Mouse (Mus musculus) kidney, postnatal 0 days (tissue): ENCODE measurements at regions not wholly inside any gene's neighbourhood (a gene's known extent, or its start where the extent isn't known, plus 50 kb on each side); places are given as distances from the start of the nearest gene placed in this dataset.
A peak's percentile ranks its signal among the peaks of the same experiment; 100 is the strongest.

Experiments
- ATAC-seq: fragments of 200-750 bp; cut with Nextera tagmentation; replicated peaks from 2 replicates; pipeline ENCODE4 v1.8.0; 2017; ENCODE audit warnings: low read depth, moderate number of reproducible peaks, moderate TSS enrichment, moderate library complexity; ENCODE audit not compliant: low FRiP score
- DNase-seq: peaks from one replicate; pipeline ENCODE4 v3.0.0-alpha.2; 2016; ENCODE audit warnings: low spot score
- H3K27ac ChIP-seq: fragments of 300-500 bp; sonication (generic); 2 replicates; pipeline ENCODE4 v1.5.1; 2014; ENCODE audit warnings: mild to moderate bottlenecking
- H3K27me3 ChIP-seq: fragments of 300-500 bp; sonication (generic); 2 replicates; pipeline ENCODE4 v1.6.1; 2014; ENCODE audit warnings: low read length, mixed read lengths; ENCODE audit not compliant: insufficient read depth
- H3K36me3 ChIP-seq: fragments of 300-500 bp; sonication (generic); 2 replicates; pipeline ENCODE4 v1.6.1; 2014; ENCODE audit warnings: low read length, mixed read lengths; ENCODE audit not compliant: insufficient read depth
- H3K4me1 ChIP-seq: fragments of 300-500 bp; sonication (generic); replicated peaks from 2 replicates; pipeline ENCODE4 v1.6.1; 2014; ENCODE audit warnings: antibody characterized with exemption, low read length, mixed read lengths; ENCODE audit not compliant: insufficient read depth
- H3K4me2 ChIP-seq: fragments of 300-500 bp; sonication (generic); 2 replicates; pipeline ENCODE4 v1.6.1; 2014; ENCODE audit warnings: mild to moderate bottlenecking, low read length, moderate library complexity, mixed read lengths
- H3K4me3 ChIP-seq: fragments of 300-500 bp; sonication (generic); replicated peaks from 2 replicates; pipeline ENCODE4 v1.5.1; 2014; ENCODE audit warnings: low read depth, low read length
- H3K9ac ChIP-seq: fragments of 300-500 bp; sonication (generic); 2 replicates; pipeline ENCODE4 v1.6.1; 2014; ENCODE audit warnings: low read depth, low read length
- H3K9me3 ChIP-seq: fragments of 300-500 bp; sonication (generic); replicated peaks from 2 replicates; pipeline ENCODE4 v1.6.1; 2016; ENCODE audit warnings: low read length, inconsistent platforms, mixed read lengths
- CTCF ChIP-seq: IDR thresholded peaks from 2 replicates; pipeline ENCODE4 v1.5.1; 2016; ENCODE audit warnings: antibody characterized with exemption, low read depth, mild to moderate bottlenecking, moderate library complexity
- WGBS: fragments of 180-500 bp; shearing (Covaris S2); extraction: QIAGEN DNeasy Blood & Tissue Kit; methylation state at CpG from one replicate; pipeline ENCODE4 v1.1.7; 2014; 5-methylcytosine and 5-hydroxymethylcytosine counted together

DNA sequence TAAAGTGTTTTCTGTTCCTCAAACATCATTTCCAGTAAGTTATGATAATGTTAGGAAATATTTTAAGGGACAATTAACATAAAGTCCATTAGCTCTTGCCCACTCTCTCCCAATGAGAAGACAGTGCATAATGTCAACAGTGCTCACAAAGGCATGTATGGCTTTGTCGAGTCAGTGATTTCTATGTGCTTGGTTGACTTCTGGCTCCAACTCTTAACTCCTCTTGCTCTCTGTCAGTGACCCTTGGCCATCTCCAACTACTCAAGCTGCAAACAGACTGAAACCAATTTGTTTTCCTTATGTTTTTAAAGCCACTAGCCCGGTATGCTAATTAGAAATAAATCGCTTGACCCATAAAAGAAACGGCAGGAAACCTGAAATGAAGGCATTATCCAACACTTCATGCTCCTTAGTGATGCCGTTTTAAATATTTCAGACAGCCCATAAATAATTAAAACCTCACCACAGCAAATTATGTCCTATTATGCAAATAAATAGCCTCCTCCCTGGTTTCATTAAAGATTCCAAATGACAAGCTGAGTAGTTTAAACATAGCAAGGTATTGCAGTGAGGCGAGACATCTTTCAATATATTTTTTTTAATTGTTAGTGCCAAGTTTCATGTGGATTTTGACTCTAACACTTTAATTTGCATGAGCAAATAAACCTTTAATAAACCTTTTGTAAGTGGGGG lies 1864.6 kb upstream of the Tenm3 start:
- no peak for TF ChIP-seq CTCF
- no peak; the same call in 1 of the 2 replicates for ATAC-seq
- Histone ChIP-seq H3K27me3 (no peaks in the 10 kb centered on the region), H3K27ac (no peak overlapping the region), H3K4me1 (no peaks in the 10 kb centered on the region), H3K4me2 (peak overlapping the region; percentile 27; the same call in 1 of the 2 replicates), H3K9ac (no peak overlapping the region), H3K36me3 (no peaks in the 10 kb centered on the region), H3K9me3 (no peaks in the 10 kb centered on the region), H3K4me3 (no peak overlapping the region)
- DNase-seq, result peak; percentile 68
- WGBS, result 19% methylated on average over 6 of the region's 6 CpGs

DNA sequence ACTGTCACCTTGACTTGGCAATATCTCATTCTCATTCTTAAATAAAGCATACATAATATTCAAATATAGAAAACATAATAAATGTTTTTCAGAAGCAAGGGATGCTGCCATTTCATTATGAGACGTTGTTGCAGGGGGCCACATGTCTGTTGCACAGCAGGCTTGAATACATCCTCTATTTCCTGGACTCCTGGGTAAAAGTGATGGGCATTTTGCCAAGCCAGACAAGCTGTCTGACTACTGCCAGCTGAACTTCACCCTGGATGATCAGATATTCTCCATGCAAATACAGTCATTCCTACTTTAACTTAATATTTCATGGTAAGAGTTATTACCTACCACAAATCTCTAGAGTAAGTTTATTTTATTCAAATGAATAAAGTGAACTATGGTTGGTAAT lies 1860.5 kb upstream of the Tenm3 start:
- Histone ChIP-seq H3K4me3 (no peak overlapping the region), H3K4me1 (no peaks in the 10 kb centered on the region), H3K9me3 (no peaks in the 10 kb centered on the region), H3K4me2 (no peak overlapping the region), H3K36me3 (no peaks in the 10 kb centered on the region), H3K9ac (no peak overlapping the region), H3K27me3 (no peaks in the 10 kb centered on the region), H3K27ac (no peak overlapping the region)
- WGBS, result 43% methylated on average over 1 of the region's 1 CpGs
- DNase-seq (no peak), ATAC-seq (no peak)
- no peak for TF ChIP-seq CTCF

DNA sequence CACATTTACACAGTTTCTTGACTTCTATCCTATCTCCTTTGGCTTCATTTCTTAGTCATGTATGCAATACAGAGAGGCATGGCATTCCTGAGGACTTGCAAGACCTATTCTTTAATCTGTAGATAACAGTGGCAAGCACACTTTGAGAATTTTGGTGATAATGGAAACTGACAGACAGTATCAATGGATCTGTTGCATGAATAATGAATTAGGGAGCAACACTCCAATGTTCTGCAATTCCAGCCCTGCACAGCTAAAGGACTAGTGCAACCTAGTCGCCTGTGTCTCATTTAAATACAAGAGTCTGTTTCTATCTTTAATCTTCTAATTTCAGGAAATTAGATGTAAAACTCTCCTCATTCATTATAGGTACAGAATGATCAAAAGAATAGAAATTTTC lies 1845.3 kb upstream of the Tenm3 start:
- no peak for DNase-seq
- 60% methylated on average over 1 of the region's 1 CpGs for WGBS

DNA sequence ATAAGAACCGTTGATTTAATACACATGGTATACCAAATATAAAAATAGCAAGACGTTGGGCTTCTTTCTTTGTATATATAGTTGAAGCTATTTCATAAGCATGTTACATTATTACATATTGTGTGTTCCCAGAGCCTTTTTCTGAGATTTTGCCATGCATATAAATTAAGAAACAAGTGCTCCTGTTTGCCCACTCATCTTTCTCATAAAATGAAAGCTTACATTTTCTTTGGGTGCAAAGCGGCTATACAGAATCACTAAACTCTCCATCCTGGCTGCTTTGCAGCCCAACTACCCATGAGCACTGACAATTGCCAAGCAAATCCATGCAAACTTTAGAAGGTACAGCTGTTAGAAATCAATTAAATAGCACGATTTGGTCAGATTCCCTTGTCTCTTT lies 1821.6 kb upstream of the Tenm3 start:
- no peak for TF ChIP-seq CTCF
- 82% methylated on average over 4 of the region's 4 CpGs for WGBS
- Histone ChIP-seq H3K36me3 (no peaks in the 10 kb centered on the region), H3K4me1 (no peaks in the 10 kb centered on the region), H3K9ac (no peak overlapping the region), H3K27ac (no peak overlapping the region), H3K9me3 (no peaks in the 10 kb centered on the region), H3K4me2 (no peak overlapping the region), H3K27me3 (no peaks in the 10 kb centered on the region), H3K4me3 (no peak overlapping the region)
- ATAC-seq (no peak), DNase-seq (no peak)

More for the DNA sequence above, 1845.3 kb upstream of the Tenm3 start:
- Histone ChIP-seq H3K27me3 (no peaks in the 10 kb centered on the region), H3K9me3 (no peaks in the 10 kb centered on the region), H3K4me3 (no peak overlapping the region), H3K9ac (no peak overlapping the region), H3K4me2 (no peak overlapping the region), H3K36me3 (no peaks in the 10 kb centered on the region), H3K27ac (no peak overlapping the region), H3K4me1 (no peaks in the 10 kb centered on the region)
- no peak for ATAC-seq
- no peak for TF ChIP-seq CTCF
